Mouse (Mus musculus): Measurements from ENCODE around the gene Gm6169.
"Not testable (repeated sequence)": the region's sequence is repeated elsewhere in the genome, so short reads cannot be mapped to it uniquely, and the experiment has no call there.

The Gm6169 gene

DNA sequence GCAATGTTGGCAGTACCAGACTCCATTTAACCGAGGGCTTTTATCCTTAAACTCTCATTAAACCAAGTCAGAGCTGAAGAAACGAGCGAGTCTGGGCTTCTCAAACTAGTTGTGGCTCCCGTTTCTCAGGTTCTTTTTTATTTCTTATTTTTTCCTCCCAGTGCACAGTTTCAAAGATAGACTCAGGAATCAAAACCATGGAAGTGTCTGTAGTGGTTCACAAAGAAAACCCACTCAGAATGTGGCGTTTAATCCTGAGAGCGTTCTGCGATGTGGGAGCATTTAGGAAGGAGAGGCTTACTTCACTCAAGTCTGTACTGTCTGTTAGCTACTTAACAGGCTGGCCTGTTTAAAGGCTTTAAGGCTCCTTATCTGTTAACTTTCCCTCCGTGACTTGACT lies 30.9 kb downstream of the Gm6169 start:
- no peak for DNase-seq (ENCODE audit: low read depth)

GRCm38 (mm10) chr13:97067691-97068090 lies 31.3 kb downstream of the Gm6169 start:
- DNase-seq (ENCODE audit: low read depth) = no peak

DNA sequence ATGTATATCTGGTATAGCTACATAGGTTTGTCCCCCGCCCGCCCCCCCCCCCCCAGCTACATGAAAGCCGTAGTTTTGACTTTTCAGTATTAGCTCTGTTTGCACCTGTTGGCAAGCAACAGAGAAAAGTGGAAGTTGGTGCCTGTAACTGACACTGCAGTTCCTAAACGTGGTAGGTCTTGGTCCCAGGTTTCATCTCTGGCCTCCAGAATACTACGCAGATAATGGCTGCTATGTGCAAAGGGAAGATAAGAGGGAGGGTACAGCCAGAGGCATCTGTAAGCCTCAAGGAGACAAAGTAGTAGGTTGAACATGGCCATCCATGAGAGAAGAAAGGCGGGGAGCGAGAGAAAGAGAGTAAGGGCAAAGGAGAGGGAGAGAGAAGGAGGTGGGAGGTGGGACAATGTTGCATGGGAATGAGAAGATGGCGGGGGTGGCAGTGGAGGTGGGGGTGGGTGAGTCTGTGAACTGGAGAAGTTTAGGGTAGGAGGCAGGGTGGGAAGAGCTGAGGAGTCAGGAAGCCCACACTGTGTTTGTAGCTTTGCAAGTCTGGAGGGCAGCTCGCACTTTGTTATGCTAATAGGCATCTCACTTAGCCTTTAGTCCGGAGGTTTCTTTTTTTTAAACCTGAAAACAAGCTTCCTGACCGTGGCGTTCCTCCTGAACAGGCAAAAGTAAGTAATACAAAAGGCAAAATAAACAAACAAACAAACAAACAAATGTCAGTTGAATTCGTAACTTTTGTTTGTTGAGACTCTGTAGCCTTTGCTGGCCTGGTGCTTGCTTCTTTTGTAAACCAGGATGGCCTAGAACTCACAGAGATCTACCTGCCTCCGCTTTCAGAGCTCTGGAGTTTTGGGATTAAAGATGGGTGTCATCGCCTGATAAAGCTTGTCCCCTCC lies 32.1 kb downstream of the Gm6169 start, which contains the start of gene Fam169a:
TSS of gene Fam169a (plus strand) at position 638 of the 902 bp plus-strand sequence.
- peak; percentile 66 for DNase-seq (ENCODE audit: low read depth)

GRCm38 (mm10) chr13:97064844-97065621 lies 34.0 kb downstream of the Gm6169 start:
- DNase-seq (ENCODE audit: low read depth) = not testable (repeated sequence)

- DNase-seq (ENCODE audit: low read depth) = no peak
Measured at GRCm38 (mm10) chr13:97064413-97064812, 34.6 kb downstream of the Gm6169 start.

- DNase-seq (ENCODE audit: low read depth) = no peak
Measured at GRCm38 (mm10) chr13:97063431-97063830, 35.6 kb downstream of the Gm6169 start.

DNA sequence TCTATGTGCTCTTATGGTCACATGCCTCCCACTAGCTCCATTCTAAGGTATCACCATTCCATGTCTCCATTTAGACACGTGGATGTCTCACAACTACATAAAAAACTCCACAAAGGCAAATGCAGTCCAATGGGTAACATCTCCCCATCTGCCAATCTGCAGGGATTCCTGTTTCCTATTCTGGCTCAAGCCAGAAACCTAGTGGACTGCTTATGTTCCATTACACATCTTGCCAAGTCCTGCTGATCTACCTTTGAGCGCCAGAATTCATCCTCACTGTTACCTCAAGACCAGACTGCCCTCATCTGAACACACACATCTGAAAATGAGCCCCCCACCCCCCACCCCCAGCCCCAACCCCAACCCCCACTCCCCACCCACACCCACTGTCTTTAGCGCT lies 36.9 kb downstream of the Gm6169 start:
- no peak for DNase-seq (ENCODE audit: low read depth)

GRCm38 (mm10) chr13:97060331-97060730 lies 38.7 kb downstream of the Gm6169 start:
- DNase-seq (ENCODE audit: low read depth) = no peak

DNA sequence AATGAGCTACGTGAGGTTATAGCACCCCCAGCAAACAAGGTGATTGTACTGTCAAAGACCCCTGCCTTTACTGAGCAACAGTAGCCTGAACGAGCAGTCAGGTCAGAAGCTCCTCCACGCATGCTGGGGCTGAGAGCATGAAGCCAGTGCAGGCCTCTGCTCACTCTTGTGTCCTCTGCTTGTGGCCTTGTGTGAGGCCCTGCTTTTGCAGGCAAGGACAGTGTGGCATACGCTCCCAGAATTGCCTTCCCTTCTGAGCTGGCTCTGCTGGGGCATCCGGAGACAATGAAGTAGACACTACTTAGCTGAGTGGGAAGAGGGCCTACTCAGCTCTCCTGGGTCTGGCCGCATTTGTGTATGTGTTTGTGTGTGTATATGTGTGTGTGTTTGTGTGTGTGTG lies 39.3 kb downstream of the Gm6169 start:
- DNase-seq (ENCODE audit: low read depth) = no peak

DNA sequence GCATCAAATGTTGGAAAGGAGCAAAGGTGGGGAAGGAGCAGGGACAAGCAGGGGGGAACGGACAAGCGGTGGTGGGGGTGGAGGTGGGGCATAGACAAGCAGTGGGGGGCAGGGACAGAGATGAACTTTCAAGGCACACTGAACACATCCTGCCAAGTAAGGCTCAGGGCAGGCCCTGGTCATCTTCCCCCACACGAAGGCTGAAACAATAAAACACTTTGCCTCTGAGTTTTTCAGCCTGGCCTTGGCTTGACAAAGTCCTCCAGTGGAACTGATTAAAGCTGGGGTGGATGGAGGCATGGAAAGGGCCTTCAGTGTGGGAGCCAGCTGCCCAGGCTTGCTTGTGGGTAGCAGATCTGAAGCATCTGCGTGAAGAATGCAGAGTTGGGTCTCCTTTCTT lies 41.2 kb downstream of the Gm6169 start:
- DNase-seq (ENCODE audit: low read depth) = no peak

DNA sequence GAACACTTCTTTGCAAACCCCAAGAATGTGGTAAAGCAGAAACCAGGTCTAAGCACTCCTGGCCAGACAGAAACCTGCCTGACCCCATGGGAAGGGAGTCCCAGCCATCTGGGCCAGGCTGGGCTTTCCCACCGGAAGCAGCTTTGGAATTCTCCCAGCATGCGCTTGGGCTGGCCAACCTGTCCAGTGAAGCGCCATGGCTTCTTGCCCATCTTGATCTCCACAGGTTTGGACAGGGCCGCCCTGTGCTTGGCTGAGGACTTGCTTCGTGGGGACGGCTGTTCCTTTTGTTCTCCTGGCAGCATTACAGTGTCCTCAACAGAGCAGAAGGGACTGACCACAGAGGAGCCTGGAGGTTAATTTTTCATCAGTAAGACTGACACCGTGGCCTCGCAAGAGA lies 45.2 kb downstream of the Gm6169 start:
- no peak for DNase-seq (ENCODE audit: low read depth)

DNA sequence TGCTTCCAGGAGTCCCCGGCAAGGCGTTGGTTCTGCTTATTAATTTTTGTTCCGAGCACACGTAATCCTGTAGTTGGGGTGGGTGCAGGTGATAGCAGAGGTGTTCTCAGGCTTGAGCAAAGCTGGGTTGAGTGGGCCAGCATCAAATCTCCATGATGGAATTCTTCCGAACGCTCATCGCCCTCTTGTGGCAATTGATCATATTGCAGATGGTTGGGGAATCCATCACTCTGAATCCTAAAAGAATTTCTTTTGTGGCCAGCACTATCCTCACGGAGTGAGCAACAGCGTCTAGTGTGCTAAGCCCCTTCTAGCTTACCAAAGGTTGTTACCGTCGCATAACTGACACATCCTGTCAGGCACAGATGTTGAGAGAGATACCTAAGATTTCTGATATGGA lies 46.4 kb downstream of the Gm6169 start:
- no peak for DNase-seq (ENCODE audit: low read depth)

DNA sequence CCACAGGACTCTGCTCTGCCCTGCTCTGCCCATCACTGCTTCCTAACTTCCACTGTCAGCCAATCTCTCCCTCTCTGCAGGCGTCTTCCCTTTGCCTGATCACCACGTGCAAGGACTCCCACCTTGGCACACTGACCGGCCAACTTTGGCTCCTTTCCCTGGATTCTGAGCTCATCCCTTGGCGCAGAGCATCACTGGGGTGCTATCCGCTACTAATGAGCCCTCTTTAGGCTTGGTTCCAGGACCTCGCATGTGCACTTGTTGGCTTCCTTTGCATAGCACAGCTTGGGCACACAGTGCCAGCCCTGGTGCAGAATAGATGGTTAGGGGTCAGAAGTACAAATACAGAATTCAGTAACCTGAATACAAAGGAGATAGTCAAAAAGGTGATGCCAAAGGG lies 47.9 kb downstream of the Gm6169 start:
- DNase-seq (ENCODE audit: low read depth) = no peak

Data from c-Kit-positive CD71-positive TER-119-negative erythroid progenitor cells, embryonic 14.5 days (primary cell).